Mouse (Mus musculus) lung, embryonic 14.5 days (tissue): ENCODE results near the gene Smim14. TPM values are rescaled to one million over a fixed set of nuclear protein-coding genes. Genes with fewer than 3 reads are reported as not detected.

Experiments
- ATAC-seq: fragments of 200-750 bp; cut with Nextera tagmentation; 2 replicates; pipeline ENCODE4 v1.8.0; 2017; ENCODE audit warnings: mild to moderate bottlenecking, moderate TSS enrichment, moderate library complexity; ENCODE audit not compliant: insufficient read depth
- DNase-seq: peaks from one replicate; pipeline ENCODE4 v3.0.0-alpha.2; 2015
- H3K27ac ChIP-seq: fragments of 300-500 bp; sonication (generic); 2 replicates; pipeline ENCODE4 v1.5.1; 2014; ENCODE audit warnings: low read depth, mild to moderate bottlenecking, moderate library complexity
- H3K27me3 ChIP-seq: fragments of 300-500 bp; sonication (generic); 2 replicates; pipeline ENCODE4 v1.6.1; 2014; ENCODE audit warnings: low read length, control low read depth; ENCODE audit not compliant: insufficient read depth
- H3K36me3 ChIP-seq: fragments of 300-500 bp; sonication (generic); 2 replicates; pipeline ENCODE4 v1.6.1; 2014; ENCODE audit warnings: control low read depth; ENCODE audit not compliant: insufficient read depth
- H3K4me1 ChIP-seq: fragments of 300-500 bp; sonication (generic); 2 replicates; pipeline ENCODE4 v1.6.1; 2014; ENCODE audit warnings: antibody characterized with exemption, control low read depth; ENCODE audit not compliant: insufficient read depth
- H3K4me2 ChIP-seq: fragments of 300-500 bp; sonication (generic); 2 replicates; pipeline ENCODE4 v1.6.1; 2014; ENCODE audit warnings: mild to moderate bottlenecking
- H3K4me3 ChIP-seq: fragments of 300-500 bp; sonication (generic); 2 replicates; pipeline ENCODE4 v1.5.1; 2014; ENCODE audit warnings: low read depth, low read length
- H3K9ac ChIP-seq: fragments of 300-500 bp; sonication (generic); 2 replicates; pipeline ENCODE4 v1.6.1; 2014
- H3K9me3 ChIP-seq: fragments of 300-500 bp; sonication (generic); 2 replicates; pipeline ENCODE4 v1.6.1; 2016; ENCODE audit warnings: low read depth, low read length, control low read depth
- CTCF ChIP-seq: IDR thresholded peaks from 2 replicates; pipeline ENCODE4 v1.5.1; 2016; ENCODE audit warnings: antibody characterized with exemption, low read depth
- WGBS: fragments of 180-500 bp; shearing (Covaris S2); extraction: QIAGEN DNeasy Blood & Tissue Kit; methylation state at CpG from one replicate; pipeline ENCODE4 v1.1.7; 2014; 5-methylcytosine and 5-hydroxymethylcytosine counted together
- polyA plus RNA-seq: library from polyadenylated mRNA; unstranded; fragments of >200 nt; fragmentation: Nextera tagmentation; extraction: Ambion mirVana; gene quantifications from 2 replicates; pipeline ENCODE4 v1.2.1, GENCODE M21; 2014

The Smim14 gene
- polyA plus RNA-seq, 1 experiment from 2014 or later: 83.0 TPM

- H3K9ac ChIP-seq: no peak overlapping the region
- no peaks in the 10 kb centered on the region for H3K36me3 ChIP-seq
- H3K4me3 ChIP-seq: no peak overlapping the region
- H3K27me3 ChIP-seq: no peaks in the 10 kb centered on the region
- no peak overlapping the region for H3K27ac ChIP-seq
- no peaks in the 10 kb centered on the region for H3K4me1 ChIP-seq
- no peak overlapping the region for H3K4me2 ChIP-seq
- WGBS: 77% methylated on average over 7 of the region's 7 CpGs
- no peaks in the 10 kb centered on the region for H3K9me3 ChIP-seq
- DNase-seq (no peak), ATAC-seq (no peak)
- TF ChIP-seq CTCF: no peak
These were observed 36.8 kb downstream of the Smim14 start for GRCm38 (mm10) chr5:65500231-65500630.

- H3K27ac ChIP-seq: peak within 1 kb of the TSS; percentile 97
- H3K4me3 ChIP-seq: peak within 1 kb of the TSS; percentile 87
- no peaks in the 10 kb centered on the region for H3K27me3 ChIP-seq
- no peaks in the 10 kb centered on the region for H3K36me3 ChIP-seq
- peak within 1 kb of the TSS; percentile 74 for H3K4me2 ChIP-seq
- no peak for TF ChIP-seq CTCF
- ATAC-seq (peak; percentile 97), DNase-seq (peak; percentile 95)
- WGBS: under 1% methylated on average over 69 of the region's 69 CpGs
- peak within 1 kb of the TSS; percentile 88 for H3K9ac ChIP-seq
- H3K4me1 ChIP-seq: peaks cover 11% of the 10 kb centered on the region
- H3K9me3 ChIP-seq: no peaks in the 10 kb centered on the region
These were observed 44.1 kb downstream of the Smim14 start, which contains the start of gene Gm43552 for GRCm38 (mm10) chr5:65492716-65493531. TSS of gene Gm43552 (minus strand) at chr5:65492833.

GRCm38 (mm10) chr5:65491767-65492715 lies 44.9 kb downstream of the Smim14 start:
- ATAC-seq: peak; percentile 90
- under 1% methylated on average over 55 of the region's 57 CpGs for WGBS
- peak; percentile 48 for TF ChIP-seq CTCF

DNA sequence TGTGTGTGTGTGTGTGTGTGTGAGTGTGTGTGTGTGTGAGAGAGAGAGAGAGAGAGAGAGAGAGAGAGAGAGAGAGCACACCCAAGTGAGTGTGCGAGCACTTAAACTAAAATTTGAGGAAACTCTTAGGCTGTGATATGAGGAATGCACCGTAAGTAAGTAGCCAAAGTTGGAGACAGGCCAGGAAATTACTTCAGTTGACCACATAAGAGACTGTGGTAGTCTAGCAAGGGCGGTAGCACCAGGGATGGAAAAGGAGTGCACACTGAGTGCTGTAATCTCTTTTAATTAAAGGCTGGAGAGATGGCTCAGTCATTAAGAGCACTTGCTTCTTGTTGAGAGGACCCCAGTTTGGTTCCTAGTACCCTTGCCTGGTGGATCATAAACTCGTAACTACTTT lies 47.2 kb downstream of the Smim14 start:
- no peak overlapping the region for H3K27ac ChIP-seq
- ATAC-seq (no peak), DNase-seq (peak; percentile 84)
- 51% methylated on average over 4 of the region's 4 CpGs for WGBS
- H3K36me3 ChIP-seq: no peaks in the 10 kb centered on the region
- TF ChIP-seq CTCF: no peak
- H3K9ac ChIP-seq: no peak overlapping the region
- no peak overlapping the region for H3K4me2 ChIP-seq
- H3K9me3 ChIP-seq: no peaks in the 10 kb centered on the region
- no peak overlapping the region for H3K4me3 ChIP-seq
- H3K27me3 ChIP-seq: no peaks in the 10 kb centered on the region
- H3K4me1 ChIP-seq: peaks cover 11% of the 10 kb centered on the region

More at GRCm38 (mm10) chr5:65491767-65492715, 44.9 kb downstream of the Smim14 start:
- H3K9me3 ChIP-seq: no peaks in the 10 kb centered on the region
- no peaks in the 10 kb centered on the region for H3K27me3 ChIP-seq
- H3K4me3 ChIP-seq: peak overlapping the region; percentile 87
- peak overlapping the region; percentile 74 for H3K4me2 ChIP-seq
- H3K4me1 ChIP-seq: peaks cover 11% of the 10 kb centered on the region
- peak; percentile 81 for DNase-seq
- no peaks in the 10 kb centered on the region for H3K36me3 ChIP-seq
- peak overlapping the region; percentile 88 for H3K9ac ChIP-seq
- peak overlapping the region; percentile 97 for H3K27ac ChIP-seq

GRCm38 (mm10) chr5:65488725-65489124 lies 48.3 kb downstream of the Smim14 start:
- WGBS: 83% methylated on average over 7 of the region's 7 CpGs
- H3K4me3 ChIP-seq: no peak overlapping the region
- H3K9ac ChIP-seq: no peak overlapping the region
- no peaks in the 10 kb centered on the region for H3K27me3 ChIP-seq
- no peaks in the 10 kb centered on the region for H3K9me3 ChIP-seq
- no peak overlapping the region for H3K27ac ChIP-seq
- TF ChIP-seq CTCF: no peak
- H3K4me2 ChIP-seq: no peak overlapping the region
- DNase-seq: no peak
- peaks cover 11% of the 10 kb centered on the region for H3K4me1 ChIP-seq
- no peak for ATAC-seq
- H3K36me3 ChIP-seq: no peaks in the 10 kb centered on the region

DNA sequence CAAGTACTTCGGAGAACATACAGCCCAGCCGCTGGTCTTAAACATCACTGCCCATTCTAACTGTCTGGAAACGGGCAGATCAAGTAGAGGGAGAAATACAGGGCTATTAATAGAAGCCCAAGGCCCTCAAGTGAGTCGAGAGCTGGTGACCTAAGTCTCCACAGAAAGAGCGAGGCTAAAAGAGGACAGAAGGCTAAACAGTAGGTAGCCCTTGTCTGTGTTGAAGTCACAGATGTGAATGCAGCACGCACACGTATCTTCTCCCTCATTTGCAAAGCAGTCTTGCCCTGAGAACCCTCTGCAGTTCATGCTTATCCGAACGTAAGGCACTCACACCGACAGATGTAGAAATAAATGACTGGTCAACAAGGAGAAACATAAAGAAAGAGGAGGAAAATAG lies 49.6 kb downstream of the Smim14 start:
- no peaks in the 10 kb centered on the region for H3K27me3 ChIP-seq
- no peak overlapping the region for H3K4me2 ChIP-seq
- no peak for DNase-seq

More for the DNA sequence above, 49.6 kb downstream of the Smim14 start:
- no peak overlapping the region for H3K4me3 ChIP-seq
- H3K9ac ChIP-seq: no peak overlapping the region
- TF ChIP-seq CTCF: no peak
- H3K27ac ChIP-seq: no peak overlapping the region
- 74% methylated on average over 10 of the region's 10 CpGs for WGBS
- no peaks in the 10 kb centered on the region for H3K9me3 ChIP-seq
- no peak for ATAC-seq
- H3K4me1 ChIP-seq: peaks cover 11% of the 10 kb centered on the region
- no peaks in the 10 kb centered on the region for H3K36me3 ChIP-seq
